Mouse (Mus musculus) lung, adult 2 months (tissue): ENCODE data around the gene Gm11037.

ENCODE experiments used
- CTCF ChIP-seq: fragments of 200-500 bp; IDR thresholded peaks from 2 replicates; pipeline ENCODE4 v1.5.1; 2011; ENCODE audit warnings: mild to moderate bottlenecking, low read length, control low read depth; ENCODE audit not compliant: insufficient read depth
- POLR2A ChIP-seq: fragments of 200-500 bp; IDR thresholded peaks from 2 replicates; pipeline ENCODE4 v1.6.1; 2011; ENCODE audit warnings: low read depth, mild to moderate bottlenecking, control low read depth, low read length, borderline replicate concordance; ENCODE audit errors: extremely low read depth

DNA sequence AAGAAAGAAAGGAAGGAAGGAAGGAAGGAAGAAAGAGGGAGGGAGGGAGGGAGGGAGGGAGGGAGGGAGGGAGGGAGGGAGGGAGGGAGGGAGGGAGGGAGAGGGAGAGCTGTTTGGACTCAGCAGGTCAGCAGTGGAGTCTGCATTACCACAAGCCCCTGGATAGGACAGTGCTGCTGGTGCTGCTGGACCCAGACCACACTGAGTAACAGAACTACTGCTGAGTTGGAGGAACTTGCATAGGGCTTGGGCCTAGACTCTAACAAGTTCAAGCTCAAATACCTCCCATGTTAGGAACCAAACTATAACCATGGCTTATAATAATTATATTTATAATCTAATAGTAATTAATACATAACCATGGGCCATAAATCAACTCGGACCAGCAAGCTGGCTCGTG is 2.4 kb upstream of the Gm11037 start:
- no peak for TF ChIP-seq CTCF
- no peak for TF ChIP-seq POLR2A
